Mouse (Mus musculus) CH12.LX (cell line): ENCODE results near the gene Junb. TPM values are rescaled to one million over a fixed set of nuclear protein-coding genes. Genes with fewer than 3 reads are reported as not detected.
A peak's percentile ranks its signal among the peaks of the same experiment; 100 is the strongest.

Source experiments
- DNase-seq: peaks from one replicate; pipeline ENCODE4 v3.0.0-alpha.2; 2013; ENCODE audit errors: extremely low read depth
- H3K27ac ChIP-seq: 2 replicates; pipeline ENCODE4 v1.5.1; 2012; ENCODE audit warnings: low read depth, mild to moderate bottlenecking, control low read depth, moderate library complexity; ENCODE audit not compliant: insufficient read depth
- H3K27me3 ChIP-seq: replicated peaks from 2 replicates; pipeline ENCODE3; 2012; ENCODE audit warnings: inconsistent platforms
- H3K36me3 ChIP-seq, 2 experiments: replicated peaks in 1 of 2; 2 replicates each; pipeline versions ENCODE3 to v1.6.1; 2012; ENCODE audit warnings: inconsistent platforms in 1 of 2, low read length in 1 of 2, mild to moderate bottlenecking in 1 of 2, mixed read lengths in 1 of 2, moderate library complexity in 1 of 2; ENCODE audit not compliant: control insufficient read depth in 1 of 2, insufficient read depth in 1 of 2
- H3K4me1 ChIP-seq, 2 experiments: 2 replicates each; pipeline ENCODE4 v1.6.1; 2012; ENCODE audit warnings: inconsistent platforms in 1 of 2, moderate library complexity in 1 of 2; ENCODE audit not compliant: insufficient read depth in 2 of 2, control insufficient read depth in 1 of 2
- H3K4me2 ChIP-seq: 2 replicates; pipeline ENCODE4 v1.6.1; 2012; ENCODE audit warnings: low read depth, mild to moderate bottlenecking, control low read depth; ENCODE audit not compliant: poor library complexity, insufficient read depth, severe bottlenecking
- H3K4me3 ChIP-seq, 3 experiments: fragments of 150-350 bp in 1 of 3; sonication (generic) in 1 of 3; replicated peaks in 1 of 3; 2 replicates each; pipeline versions ENCODE3 to v1.5.1; 2011 to 2012; ENCODE audit warnings: low read depth in 2 of 3, low read length in 2 of 3, mild to moderate bottlenecking in 2 of 3, moderate library complexity in 2 of 3, control low read depth in 1 of 3, improper control_type of control experiment in 1 of 3, inconsistent platforms in 1 of 3, mixed read lengths in 1 of 3; ENCODE audit not compliant: poor library complexity in 1 of 3
- H3K79me2 ChIP-seq: replicated peaks from 2 replicates; pipeline ENCODE4 v1.6.1; 2012; ENCODE audit warnings: mild to moderate bottlenecking, moderate library complexity; ENCODE audit not compliant: control insufficient read depth, poor library complexity, insufficient read depth, severe bottlenecking; ENCODE audit errors: extremely low read depth
- H3K9ac ChIP-seq: 2 replicates; pipeline ENCODE4 v1.6.1; 2012; ENCODE audit warnings: low read depth, mild to moderate bottlenecking, control low read depth, moderate library complexity; ENCODE audit not compliant: insufficient read depth
- H3K9me3 ChIP-seq: replicated peaks from 2 replicates; pipeline ENCODE3; 2012; ENCODE audit warnings: low read length, inconsistent platforms, mixed read lengths
- CTCF ChIP-seq, 2 experiments: IDR thresholded peaks in 1 of 2; conservative IDR thresholded peaks in 1 of 2; 2 replicates each; pipeline ENCODE4 v1.5.1; 2011 to 2012; ENCODE audit warnings: low read depth in 2 of 2, low read length in 2 of 2, improper control_type of control experiment in 1 of 2, inconsistent platforms in 1 of 2, mild to moderate bottlenecking in 1 of 2, moderate library complexity in 1 of 2
- E2F4 ChIP-seq: IDR thresholded peaks from 2 replicates; pipeline ENCODE4 v1.6.1; 2011; ENCODE audit warnings: low read depth, low read length, improper control_type of control experiment; ENCODE audit not compliant: insufficient replicate concordance
- EP300 ChIP-seq: IDR thresholded peaks from 2 replicates; pipeline ENCODE4 v1.6.1; 2011; ENCODE audit warnings: low read length, improper control_type of control experiment
- ETS1 ChIP-seq: conservative IDR thresholded peaks from 2 replicates; pipeline ENCODE4 v1.6.1; 2012; ENCODE audit warnings: low read depth, mild to moderate bottlenecking, inconsistent platforms, low read length, improper control_type of control experiment, moderate library complexity
- GABPA ChIP-seq: IDR thresholded peaks from 2 replicates; pipeline ENCODE4 v1.6.1; 2012; ENCODE audit warnings: low read depth, low read length, improper control_type of control experiment, inconsistent platforms; ENCODE audit not compliant: insufficient replicate concordance
- HCFC1 ChIP-seq: IDR thresholded peaks from 2 replicates; pipeline ENCODE4 v1.6.1; 2012; ENCODE audit warnings: low read depth, mild to moderate bottlenecking, inconsistent platforms, low read length, improper control_type of control experiment
- IRF4 ChIP-seq: IDR thresholded peaks from 2 replicates; pipeline ENCODE4 v1.6.1; 2014; ENCODE audit warnings: low read depth, mild to moderate bottlenecking, inconsistent platforms, low read length, improper control_type of control experiment
- MEF2A ChIP-seq: IDR thresholded peaks from 2 replicates; pipeline ENCODE4 v1.6.1; 2014; ENCODE audit warnings: low read depth, mild to moderate bottlenecking, inconsistent platforms, low read length, improper control_type of control experiment, borderline replicate concordance
- NELFE ChIP-seq: IDR thresholded peaks from 2 replicates; pipeline ENCODE4 v1.6.1; 2011; ENCODE audit warnings: low read depth, low read length, improper control_type of control experiment
- RAD21 ChIP-seq: IDR thresholded peaks from 2 replicates; pipeline ENCODE4 v1.6.1; 2011; ENCODE audit warnings: low read depth, mild to moderate bottlenecking, low read length, improper control_type of control experiment, moderate library complexity
- RCOR1 ChIP-seq: conservative IDR thresholded peaks from 2 replicates; pipeline ENCODE4 v1.6.1; 2012; ENCODE audit warnings: low read depth, mild to moderate bottlenecking, inconsistent platforms, low read length, improper control_type of control experiment
- SIN3A ChIP-seq: IDR thresholded peaks from 2 replicates; pipeline ENCODE4 v1.6.1; 2012; ENCODE audit warnings: low read length, improper control_type of control experiment, inconsistent platforms
- SMC3 ChIP-seq: IDR thresholded peaks from 2 replicates; pipeline ENCODE4 v1.6.1; 2011; ENCODE audit warnings: low read depth, low read length, improper control_type of control experiment
- TBP ChIP-seq: conservative IDR thresholded peaks from 2 replicates; pipeline ENCODE4 v1.6.1; 2011; ENCODE audit warnings: low read depth, low read length, improper control_type of control experiment
- USF2 ChIP-seq: conservative IDR thresholded peaks from 2 replicates; pipeline ENCODE4 v1.6.1; 2011; ENCODE audit warnings: low read depth, low read length, improper control_type of control experiment
- ZC3H11A ChIP-seq: IDR thresholded peaks from 2 replicates; pipeline ENCODE4 v1.6.1; 2012; ENCODE audit warnings: low read depth, mild to moderate bottlenecking, inconsistent platforms, low read length, improper control_type of control experiment
- ZNF384 ChIP-seq: IDR thresholded peaks from 2 replicates; pipeline ENCODE4 v1.6.1; 2012; ENCODE audit warnings: low read depth, low read length, improper control_type of control experiment, inconsistent platforms
- dilution Hi-C: fragments of 300-500 bp; cut with MboI; formaldehyde crosslinking; loops from 2 replicates; pipeline ENCODE4 v1.14.3; 2020; ENCODE audit warnings: low sequenced_read_pairs; ENCODE audit not compliant: extremely low pct_unique_long_range_greater_than_20kb, extremely low pct_ligation_motif_present
- in situ Hi-C: fragments of 300-500 bp; cut with MboI; formaldehyde crosslinking; loops from 3 replicates; pipeline ENCODE4 v1.14.3; 2019; ENCODE audit warnings: low sequenced_read_pairs, low pct_ligation_motif_present, low pct_unique_long_range_greater_than_20kb, mixed read lengths
- polyA plus RNA-seq: library from polyadenylated mRNA; unstranded; fragments of >175 nt; gene quantifications from 2 replicates; pipeline ENCODE4 v1.2.1, GENCODE M21; 2012; ENCODE audit warnings: low read depth; ENCODE audit not compliant: insufficient read length
- total RNA-seq, 2 experiments: library from RNA; depleted of rRNA; stranded (reverse); fragments of 300-350 nt in 1 of 2; fragments of >200 nt in 1 of 2; gene quantifications; 2 replicates each; pipeline ENCODE4 v1.2.3; 2012 to 2014

The Junb gene
- total and polyA plus RNA-seq, 3 experiments = 63.4 to 342 (median 217) TPM

- peak within 1 kb of the TSS; percentile 16 for H3K4me2 ChIP-seq
- H3K9me3 ChIP-seq = peaks cover 2% of the 10 kb centered on the region
- no peak within 1 kb of the TSS for H3K4me3 ChIP-seq
- H3K79me2 ChIP-seq = no peaks in the 10 kb centered on the region
- peaks cover 0 to 9% of the 10 kb centered on the region in 2 experiments; a peak in 2 of 4 replicates for H3K4me1 ChIP-seq
- no peak for TF ChIP-seq RCOR1
- TF ChIP-seq MEF2A = no peak
- TF ChIP-seq RAD21 = peak; percentile 39
- TF ChIP-seq NELFE = no peak
- no peak for TF ChIP-seq HCFC1
- peak in 1 of 2 experiments; percentile 61; a peak in 2 of 4 replicates for TF ChIP-seq CTCF (conservative IDR thresholded peaks at IDR 0.05 in 1 of 2, IDR thresholded peaks at IDR 0.05 in 1 of 2; ENCODE audit: low read depth in 2 of 2, low read length in 2 of 2)
- peak; percentile 29; the same call in 1 of the 2 replicates for TF ChIP-seq SMC3
- no peak for TF ChIP-seq ZNF384
- TF ChIP-seq IRF4 = no peak
- TF ChIP-seq, all 38 proteins: peak for 3
- dilution Hi-C loops (no loop called here), in situ Hi-C loops (no loop called here)
- H3K36me3 ChIP-seq = no peaks in the 10 kb centered on the region
- peaks cover 70% of the 10 kb centered on the region for H3K27me3 ChIP-seq
- H3K27ac ChIP-seq = no peak within 1 kb of the TSS
- no peak for DNase-seq
- H3K9ac ChIP-seq = no peak within 1 kb of the TSS
Observed at GRCm38 (mm10) chr8:84946528-84947240, 31.8 kb downstream of the Junb start, which contains the start of gene Rtbdn. Rtbdn (plus strand) TSS chr8:84946991.

- no peak for DNase-seq
- no peak for TF ChIP-seq SIN3A
- TF ChIP-seq USF2 = no peak
- TF ChIP-seq ZC3H11A = no peak
- no peak for TF ChIP-seq ETS1
- TF ChIP-seq EP300 = no peak
- TF ChIP-seq E2F4 = no peak
- TF ChIP-seq TBP = no peak
- TF ChIP-seq GABPA = no peak
- Histone ChIP-seq H3K9me3 (peaks cover 2% of the 10 kb centered on the region), H3K9ac (no peak overlapping the region), H3K79me2 (no peaks in the 10 kb centered on the region), H3K4me1 (peaks cover 0 to 7% of the 10 kb centered on the region in 2 experiments; a peak in 2 of 4 replicates), H3K27me3 (peaks cover 69% of the 10 kb centered on the region), H3K27ac (no peak overlapping the region), H3K4me2 (peak overlapping the region; percentile 16), H3K4me3 (no peak overlapping the region), H3K36me3 (no peaks in the 10 kb centered on the region)
- in situ Hi-C loops = no loop called here
- dilution Hi-C loops = no loop called here
Observed at GRCm38 (mm10) chr8:84945633-84946527, 32.6 kb downstream of the Junb start.
